Mouse (Mus musculus) bone marrow macrophage, adult 2 months (primary cell): ENCODE data around the gene Nrg4. TPM values are rescaled to one million over a fixed set of nuclear protein-coding genes. Genes with fewer than 3 reads are reported as not detected.
"Not testable (repeated sequence)": the region's sequence is repeated elsewhere in the genome, so short reads cannot be mapped to it uniquely, and the experiment has no call there.

ENCODE experiments used
- H3K27ac ChIP-seq: 2 replicates; pipeline ENCODE4 v1.5.1; 2012; ENCODE audit warnings: low read depth, low read length; ENCODE audit not compliant: insufficient read depth
- H3K4me1 ChIP-seq: 2 replicates; pipeline ENCODE4 v1.6.1; 2012; ENCODE audit warnings: low read length; ENCODE audit not compliant: control insufficient read depth, insufficient read depth
- H3K4me3 ChIP-seq: 2 replicates; pipeline ENCODE4 v1.5.1; 2012; ENCODE audit warnings: mild to moderate bottlenecking, low read length, moderate library complexity; ENCODE audit not compliant: insufficient read depth
- CTCF ChIP-seq: IDR thresholded peaks from 2 replicates; pipeline ENCODE4 v1.5.1; 2012; ENCODE audit warnings: low read depth, mild to moderate bottlenecking, low read length, moderate library complexity
- POLR2A ChIP-seq: IDR thresholded peaks from 2 replicates; pipeline ENCODE4 v1.6.1; 2012; ENCODE audit warnings: mild to moderate bottlenecking, low read depth, low read length, borderline replicate concordance
- polyA plus RNA-seq: library from polyadenylated mRNA; stranded (reverse); fragments of >200 nt; gene quantifications from 2 replicates; pipeline ENCODE4 v1.2.4, GENCODE M21; 2012; ENCODE audit not compliant: missing spikeins, insufficient read depth, insufficient read length

Gene Nrg4
- polyA plus RNA-seq, 1 experiment: not detected

GRCm38 (mm10) chr9:55244079-55244478, 82.6 kb downstream of the Nrg4 start:
- no peak overlapping the region for H3K27ac ChIP-seq
- TF ChIP-seq CTCF (no peak), POLR2A (no peak)
- peaks cover 7% of the 10 kb centered on the region; the same call in 1 of the 2 replicates for H3K4me1 ChIP-seq
- no peak overlapping the region for H3K4me3 ChIP-seq

DNA sequence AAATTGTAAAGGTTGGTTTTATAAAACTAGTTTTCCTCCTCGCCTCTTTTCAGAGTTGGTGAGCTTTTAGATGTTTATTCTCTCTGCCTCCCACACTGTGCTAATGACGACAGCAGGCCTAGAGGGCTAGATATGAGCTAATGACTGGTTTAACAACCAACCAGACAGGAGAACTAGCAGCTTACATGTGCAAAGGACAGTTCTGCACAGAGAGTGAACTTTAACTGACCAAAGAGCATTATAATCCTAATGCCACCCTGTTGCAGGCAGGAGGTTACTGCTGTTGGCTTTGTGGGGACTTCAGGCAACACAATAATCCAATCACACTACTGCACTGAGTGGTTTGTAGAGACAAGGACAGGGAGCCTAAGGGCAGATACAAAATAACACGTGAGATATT, 83.4 kb downstream of the Nrg4 start:
- Histone ChIP-seq H3K27ac (no peak overlapping the region), H3K4me3 (no peak overlapping the region), H3K4me1 (peaks cover 5% of the 10 kb centered on the region; the same call in 1 of the 2 replicates)
- no peak for TF ChIP-seq POLR2A
- TF ChIP-seq CTCF: no peak

DNA sequence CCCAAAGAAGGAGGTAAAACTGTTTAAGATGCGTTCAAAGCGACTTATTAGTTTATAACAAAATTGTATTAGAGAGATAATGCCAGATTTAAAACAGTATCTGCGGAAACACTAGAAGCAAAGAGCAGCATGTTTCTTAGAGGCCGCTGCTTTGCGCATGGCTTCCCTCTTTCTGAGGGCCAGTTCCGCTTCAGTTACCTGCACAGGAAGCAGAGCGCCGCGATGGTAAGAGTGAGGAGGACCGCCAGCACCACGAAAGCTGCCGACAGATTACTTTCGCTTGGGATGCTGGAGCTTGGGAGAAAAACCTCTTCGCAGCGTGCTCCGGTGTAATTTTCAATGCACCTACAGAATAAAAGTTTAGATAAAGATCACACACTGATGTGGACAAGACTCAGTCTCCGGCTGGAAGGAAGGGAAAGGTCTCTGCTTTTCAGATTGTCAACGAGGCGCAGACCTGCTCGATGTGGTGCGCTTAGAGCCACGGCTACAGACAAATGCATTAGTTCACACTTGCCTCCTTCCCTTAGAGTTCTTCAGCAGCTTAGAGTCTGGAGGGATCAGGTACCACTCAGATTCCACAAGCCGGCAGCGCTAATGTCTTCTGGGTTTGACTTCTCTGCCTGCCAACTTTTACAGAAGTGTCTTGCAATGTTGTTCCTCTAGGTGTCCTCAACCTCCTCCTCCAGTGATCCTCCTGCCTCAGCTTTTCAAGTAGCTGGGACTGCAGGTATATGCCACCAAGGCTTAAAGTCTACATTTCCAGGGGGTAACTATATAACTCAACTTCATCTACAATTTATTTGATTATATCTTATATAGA, 84.6 kb downstream of the Nrg4 start:
- Histone ChIP-seq H3K27ac (no peak overlapping the region), H3K4me3 (no peak overlapping the region), H3K4me1 (peaks cover 5% of the 10 kb centered on the region; the same call in 1 of the 2 replicates)
- TF ChIP-seq CTCF: no peak
- TF ChIP-seq POLR2A: no peak

GRCm38 (mm10) chr9:55240852-55241251, 85.8 kb downstream of the Nrg4 start:
- no peak overlapping the region for H3K4me3 ChIP-seq
- TF ChIP-seq POLR2A (no peak), CTCF (no peak)
- H3K27ac ChIP-seq: no peak overlapping the region
- peaks cover 2% of the 10 kb centered on the region; the same call in 1 of the 2 replicates for H3K4me1 ChIP-seq

GRCm38 (mm10) chr9:55236235-55237165, 90.1 kb downstream of the Nrg4 start:
- no peak overlapping the region for H3K4me3 ChIP-seq
- H3K27ac ChIP-seq: no peak overlapping the region
- TF ChIP-seq POLR2A (no peak), CTCF (no peak)
- H3K4me1 ChIP-seq: no peaks in the 10 kb centered on the region

DNA sequence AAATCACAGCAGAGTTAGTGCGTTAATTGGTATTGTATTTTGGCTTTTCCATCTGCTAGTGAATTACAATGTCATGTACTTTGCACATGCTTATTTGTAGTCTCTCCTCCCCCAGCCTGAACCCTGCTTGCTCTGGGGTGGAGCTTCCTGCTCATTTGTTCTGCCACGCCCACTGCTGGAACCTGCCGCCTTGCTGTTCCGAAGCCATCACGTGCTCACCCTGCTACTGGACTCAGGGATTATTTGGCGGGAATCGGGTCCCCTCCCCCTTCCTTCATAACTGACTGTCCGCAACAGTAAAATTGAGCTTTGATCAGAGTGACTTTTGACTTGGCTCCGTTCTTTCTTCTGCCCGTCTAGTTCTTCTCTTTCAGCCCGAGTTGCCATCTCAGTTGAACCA, 93.6 kb downstream of the Nrg4 start:
- H3K27ac ChIP-seq, H3K4me1 ChIP-seq, H3K4me3 ChIP-seq: not testable (repeated sequence)

- H3K4me3 ChIP-seq: no peak overlapping the region
- TF ChIP-seq CTCF (no peak), POLR2A (no peak)
- H3K27ac ChIP-seq: no peak overlapping the region
- H3K4me1 ChIP-seq: no peaks in the 10 kb centered on the region
Measured at GRCm38 (mm10) chr9:55232586-55232985, 94.1 kb downstream of the Nrg4 start.

- H3K27ac ChIP-seq: no peak overlapping the region
- TF ChIP-seq POLR2A (no peak), CTCF (no peak)
- no peaks in the 10 kb centered on the region for H3K4me1 ChIP-seq
- no peak overlapping the region for H3K4me3 ChIP-seq
Measured at GRCm38 (mm10) chr9:55232110-55232509, 94.5 kb downstream of the Nrg4 start.

GRCm38 (mm10) chr9:55231544-55231943, 95.1 kb downstream of the Nrg4 start:
- Histone ChIP-seq H3K4me1 (no peaks in the 10 kb centered on the region), H3K4me3 (no peak overlapping the region), H3K27ac (no peak overlapping the region)
- no peak for TF ChIP-seq POLR2A
- TF ChIP-seq CTCF: no peak

DNA sequence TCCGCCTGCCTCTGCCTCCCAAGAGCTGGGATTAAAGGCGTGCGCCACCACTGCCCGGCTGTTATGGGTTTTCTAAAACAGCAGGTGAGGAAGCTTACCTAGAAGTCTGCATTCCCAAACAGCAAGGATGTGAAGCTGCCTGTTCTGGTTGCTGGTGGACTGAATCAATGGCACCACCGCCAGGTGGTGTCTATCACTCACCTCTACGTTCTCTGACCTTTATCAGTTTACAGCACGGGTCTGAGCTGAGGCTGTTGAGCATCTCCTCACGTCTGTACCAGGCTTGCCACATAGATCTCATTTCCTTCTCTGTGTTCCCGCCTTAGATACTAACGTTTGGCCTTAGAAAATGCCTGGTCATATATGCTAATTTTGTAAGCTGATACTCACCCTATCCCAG, 97.6 kb downstream of the Nrg4 start:
- Histone ChIP-seq H3K4me1 (no peaks in the 10 kb centered on the region), H3K27ac (no peak overlapping the region), H3K4me3 (no peak overlapping the region)
- no peak for TF ChIP-seq CTCF
- no peak for TF ChIP-seq POLR2A
